Mouse (Mus musculus): ENCODE data around the gene Tnfrsf1a.

Gene Tnfrsf1a

GRCm38 (mm10) chr6:125325337-125325736 is 23.8 kb upstream of the Tnfrsf1a start:
- DNase-seq = no peak

- no peak for DNase-seq
These were observed 20.9 kb upstream of the Tnfrsf1a start for GRCm38 (mm10) chr6:125328243-125328642.

- peak; percentile 47 for DNase-seq
These were observed 18.4 kb upstream of the Tnfrsf1a start for GRCm38 (mm10) chr6:125330626-125331326.

- no peak for DNase-seq
These were observed 15.9 kb upstream of the Tnfrsf1a start for GRCm38 (mm10) chr6:125333112-125333899.

- no peak for DNase-seq
These were observed 14.8 kb upstream of the Tnfrsf1a start for GRCm38 (mm10) chr6:125334356-125334755.

GRCm38 (mm10) chr6:125338791-125339660 is 10.1 kb upstream of the Tnfrsf1a start:
- DNase-seq = no peak

- DNase-seq = no peak
These were observed 8.9 kb upstream of the Tnfrsf1a start for GRCm38 (mm10) chr6:125340244-125340643.

- DNase-seq = no peak
These were observed 7.0 kb upstream of the Tnfrsf1a start for GRCm38 (mm10) chr6:125342198-125342597.

- DNase-seq = no peak
These were observed 5.1 kb upstream of the Tnfrsf1a start for GRCm38 (mm10) chr6:125344084-125344483.

GRCm38 (mm10) chr6:125344866-125345265 is 4.3 kb upstream of the Tnfrsf1a start:
- no peak for DNase-seq

GRCm38 (mm10) chr6:125345625-125346024 is 3.5 kb upstream of the Tnfrsf1a start:
- no peak for DNase-seq

GRCm38 (mm10) chr6:125346029-125346428 is 3.1 kb upstream of the Tnfrsf1a start:
- DNase-seq = no peak

GRCm38 (mm10) chr6:125349575-125350230 is 541 bp downstream of the Tnfrsf1a start:
- no peak for DNase-seq

- no peak for DNase-seq
These were observed 1.3 kb downstream of the Tnfrsf1a start for GRCm38 (mm10) chr6:125350231-125350994.

- DNase-seq = no peak
These were observed 1.8 kb downstream of the Tnfrsf1a start for GRCm38 (mm10) chr6:125350995-125351324.

- no peak for DNase-seq
These were observed 2.3 kb downstream of the Tnfrsf1a start for GRCm38 (mm10) chr6:125351368-125352045.

GRCm38 (mm10) chr6:125352046-125352384 is 2.9 kb downstream of the Tnfrsf1a start:
- DNase-seq = no peak

- no peak for DNase-seq
These were observed 3.6 kb downstream of the Tnfrsf1a start for GRCm38 (mm10) chr6:125352811-125353210.

GRCm38 (mm10) chr6:125353221-125353620 is 4.1 kb downstream of the Tnfrsf1a start:
- no peak for DNase-seq

GRCm38 (mm10) chr6:125353655-125354054 is 4.5 kb downstream of the Tnfrsf1a start:
- no peak for DNase-seq

- peak; percentile 8 for DNase-seq
These were observed 5.4 kb downstream of the Tnfrsf1a start for GRCm38 (mm10) chr6:125354352-125355151.

All from cerebellum, adult 9-11 months (tissue).